Mouse (Mus musculus) neural tube, embryonic 15.5 days (tissue): ENCODE measurements around the gene Tnfaip8l1. TPM values are rescaled to one million over a fixed set of nuclear protein-coding genes. Genes with fewer than 3 reads are reported as not detected.

ENCODE experiments used
- ATAC-seq: fragments of 200-750 bp; cut with Nextera tagmentation; 2 replicates; pipeline ENCODE4 v1.8.0; 2017; ENCODE audit warnings: mild to moderate bottlenecking, moderate TSS enrichment, moderate library complexity; ENCODE audit not compliant: low FRiP score
- H3K27ac ChIP-seq: fragments of 300-500 bp; sonication (generic); replicated peaks from 2 replicates; pipeline ENCODE4 v1.5.1; 2015; ENCODE audit warnings: mild to moderate bottlenecking, inconsistent platforms
- H3K27me3 ChIP-seq: fragments of 300-500 bp; sonication (generic); replicated peaks from 2 replicates; pipeline ENCODE4 v1.6.1; 2015; ENCODE audit warnings: inconsistent platforms
- H3K36me3 ChIP-seq: fragments of 300-500 bp; sonication (generic); 2 replicates; pipeline ENCODE4 v1.6.1; 2015; ENCODE audit warnings: inconsistent platforms
- H3K4me1 ChIP-seq: fragments of 300-500 bp; sonication (generic); 2 replicates; pipeline ENCODE4 v1.6.1; 2015; ENCODE audit warnings: inconsistent platforms
- H3K4me2 ChIP-seq: fragments of 300-500 bp; sonication (generic); 2 replicates; pipeline ENCODE4 v1.6.1; 2015; ENCODE audit warnings: inconsistent platforms, mild to moderate bottlenecking, moderate library complexity
- H3K4me3 ChIP-seq: fragments of 300-500 bp; sonication (generic); replicated peaks from 2 replicates; pipeline ENCODE4 v1.5.1; 2015; ENCODE audit warnings: mild to moderate bottlenecking, inconsistent platforms
- H3K9ac ChIP-seq: fragments of 300-500 bp; sonication (generic); replicated peaks from 2 replicates; pipeline ENCODE4 v1.6.1; 2015; ENCODE audit warnings: mild to moderate bottlenecking, inconsistent platforms
- H3K9me3 ChIP-seq: fragments of 300-500 bp; sonication (generic); replicated peaks from 2 replicates; pipeline ENCODE4 v1.6.1; 2016; ENCODE audit warnings: inconsistent platforms
- WGBS: fragments of 180-500 bp; shearing (Covaris S2); methylation state at CpG from one replicate; pipeline ENCODE4 v1.1.7; 2015; ENCODE audit warnings: mixed read lengths; 5-methylcytosine and 5-hydroxymethylcytosine counted together
- polyA plus RNA-seq: library from polyadenylated mRNA; unstranded; fragments of >200 nt; fragmentation: Nextera tagmentation; extraction: Ambion mirVana; gene quantifications from 2 replicates; pipeline ENCODE4 v1.2.1, GENCODE M21; 2015

The Tnfaip8l1 gene
- polyA plus RNA-seq, 1 experiment from 2014 or later = 10.6 TPM

GRCm38 (mm10) chr17:56125276-56125630, 37.0 kb upstream of the Tnfaip8l1 start:
- no peak for ATAC-seq
- Histone ChIP-seq H3K9me3 (peaks cover 10% of the 10 kb centered on the region), H3K27ac (no peak overlapping the region), H3K4me1 (peaks cover 5% of the 10 kb centered on the region), H3K4me3 (no peak overlapping the region), H3K36me3 (peaks cover 75% of the 10 kb centered on the region), H3K9ac (no peak overlapping the region), H3K4me2 (no peak overlapping the region), H3K27me3 (peaks cover 61% of the 10 kb centered on the region)
- WGBS = 87% methylated on average over 4 of the region's 4 CpGs

GRCm38 (mm10) chr17:56126175-56126574, 36.1 kb upstream of the Tnfaip8l1 start:
- Histone ChIP-seq H3K27ac (no peak overlapping the region), H3K27me3 (peaks cover 52% of the 10 kb centered on the region), H3K9ac (no peak overlapping the region), H3K4me1 (0 out of 2 replicates have a peak, but pooled peaks cover 3% of the 10 kb centered on the region), H3K36me3 (peaks cover 84% of the 10 kb centered on the region), H3K4me2 (no peak overlapping the region), H3K9me3 (peaks cover 10% of the 10 kb centered on the region), H3K4me3 (no peak overlapping the region)
- 75% methylated on average over 11 of the region's 11 CpGs for WGBS
- no peak for ATAC-seq

- no peaks in the 10 kb centered on the region for H3K9me3 ChIP-seq
- peaks cover 82% of the 10 kb centered on the region for H3K36me3 ChIP-seq
- H3K27ac ChIP-seq = no peak overlapping the region
- H3K4me1 ChIP-seq = peaks cover 11% of the 10 kb centered on the region
- H3K4me2 ChIP-seq = no peak overlapping the region
- no peak overlapping the region for H3K4me3 ChIP-seq
- H3K9ac ChIP-seq = no peak overlapping the region
- no peak for ATAC-seq
- peaks cover 31% of the 10 kb centered on the region for H3K27me3 ChIP-seq
- WGBS = 80% methylated on average over 15 of the region's 15 CpGs
Observed at GRCm38 (mm10) chr17:56128246-56128645, 34.0 kb upstream of the Tnfaip8l1 start.

GRCm38 (mm10) chr17:56131136-56131535, 31.1 kb upstream of the Tnfaip8l1 start:
- WGBS = 90% methylated on average over 10 of the region's 10 CpGs
- no peak overlapping the region for H3K4me2 ChIP-seq
- H3K9ac ChIP-seq = no peak overlapping the region
- H3K9me3 ChIP-seq = no peaks in the 10 kb centered on the region
- H3K36me3 ChIP-seq = peaks cover 56% of the 10 kb centered on the region
- no peak for ATAC-seq
- H3K4me3 ChIP-seq = no peak overlapping the region
- 0 out of 2 replicates have a peak, but pooled peaks cover 6% of the 10 kb centered on the region for H3K27me3 ChIP-seq
- H3K4me1 ChIP-seq = peaks cover 29% of the 10 kb centered on the region
- no peak overlapping the region for H3K27ac ChIP-seq

- no peak overlapping the region for H3K9ac ChIP-seq
- no peaks in the 10 kb centered on the region for H3K9me3 ChIP-seq
- peaks cover 34% of the 10 kb centered on the region for H3K4me1 ChIP-seq
- ATAC-seq = no peak
- H3K27me3 ChIP-seq = 0 out of 2 replicates have a peak, but pooled peaks cover 2% of the 10 kb centered on the region
- H3K4me2 ChIP-seq = no peak overlapping the region
- WGBS = 39% methylated on average over 7 of the region's 7 CpGs
- peaks cover 49% of the 10 kb centered on the region for H3K36me3 ChIP-seq
- H3K27ac ChIP-seq = no peak overlapping the region
- no peak overlapping the region for H3K4me3 ChIP-seq
Observed at GRCm38 (mm10) chr17:56131814-56132213, 30.5 kb upstream of the Tnfaip8l1 start.

- WGBS = 5% methylated on average over 14 of the region's 14 CpGs
- no peak for ATAC-seq
- no peak overlapping the region for H3K4me2 ChIP-seq
Observed at GRCm38 (mm10) chr17:56132661-56133060, 29.6 kb upstream of the Tnfaip8l1 start.

GRCm38 (mm10) chr17:56133457-56134363, 28.6 kb upstream of the Tnfaip8l1 start:
- 25% methylated on average over 19 of the region's 21 CpGs for WGBS
- H3K4me2 ChIP-seq = peak overlapping the region; percentile 53
- peaks cover 53% of the 10 kb centered on the region for H3K4me1 ChIP-seq
- H3K36me3 ChIP-seq = peaks cover 30% of the 10 kb centered on the region
- H3K9me3 ChIP-seq = no peaks in the 10 kb centered on the region
- H3K4me3 ChIP-seq = peak overlapping the region; percentile 20
- no peak overlapping the region; the same call in 1 of the 2 replicates for H3K9ac ChIP-seq
- H3K27ac ChIP-seq = peak overlapping the region; percentile 24
- no peaks in the 10 kb centered on the region for H3K27me3 ChIP-seq
- ATAC-seq = 0 out of 2 replicates have a peak, but pooled peaks have one; percentile 29

More at GRCm38 (mm10) chr17:56132661-56133060, 29.6 kb upstream of the Tnfaip8l1 start:
- Histone ChIP-seq H3K9me3 (no peaks in the 10 kb centered on the region), H3K36me3 (peaks cover 40% of the 10 kb centered on the region), H3K27me3 (no peaks in the 10 kb centered on the region), H3K4me3 (no peak overlapping the region), H3K4me1 (peaks cover 42% of the 10 kb centered on the region), H3K27ac (no peak overlapping the region), H3K9ac (no peak overlapping the region)

- Histone ChIP-seq H3K9ac (no peak overlapping the region; the same call in 1 of the 2 replicates), H3K36me3 (peaks cover 23% of the 10 kb centered on the region), H3K4me3 (peak overlapping the region; percentile 20), H3K9me3 (no peaks in the 10 kb centered on the region), H3K4me2 (peak overlapping the region; percentile 53), H3K27ac (0 out of 2 replicates have a peak overlapping the region, but pooled peaks have one; percentile 18), H3K27me3 (no peaks in the 10 kb centered on the region), H3K4me1 (peaks cover 61% of the 10 kb centered on the region)
- ATAC-seq = no peak
- WGBS = 2% methylated on average over 27 of the region's 27 CpGs
Observed at GRCm38 (mm10) chr17:56134463-56134971, 27.8 kb upstream of the Tnfaip8l1 start.

- peaks cover 69% of the 10 kb centered on the region for H3K4me1 ChIP-seq
- ATAC-seq = no peak
- WGBS = 93% methylated on average over 7 of the region's 7 CpGs
Observed at GRCm38 (mm10) chr17:56136558-56136957, 25.7 kb upstream of the Tnfaip8l1 start.

GRCm38 (mm10) chr17:56137839-56138613, 24.3 kb upstream of the Tnfaip8l1 start:
- no peak for ATAC-seq
- H3K9ac ChIP-seq = peak overlapping the region; percentile 23; the same call in 1 of the 2 replicates
- H3K36me3 ChIP-seq = no peaks in the 10 kb centered on the region
- H3K27ac ChIP-seq = no peak overlapping the region
- H3K4me1 ChIP-seq = peaks cover 75% of the 10 kb centered on the region
- WGBS = 20% methylated on average over 25 of the region's 25 CpGs
- H3K27me3 ChIP-seq = peaks cover 8% of the 10 kb centered on the region
- H3K9me3 ChIP-seq = no peaks in the 10 kb centered on the region
- H3K4me3 ChIP-seq = peak overlapping the region; percentile 90
- peak overlapping the region; percentile 76 for H3K4me2 ChIP-seq

More at GRCm38 (mm10) chr17:56136558-56136957, 25.7 kb upstream of the Tnfaip8l1 start:
- Histone ChIP-seq H3K4me3 (no peak overlapping the region), H3K9me3 (no peaks in the 10 kb centered on the region), H3K27ac (no peak overlapping the region), H3K36me3 (0 out of 2 replicates have a peak, but pooled peaks cover 3% of the 10 kb centered on the region), H3K27me3 (peaks cover 7% of the 10 kb centered on the region), H3K4me2 (no peak overlapping the region), H3K9ac (no peak overlapping the region)

- WGBS = 5% methylated on average over 21 of the region's 21 CpGs
- Histone ChIP-seq H3K4me3 (peak overlapping the region; percentile 90), H3K9me3 (no peaks in the 10 kb centered on the region), H3K9ac (peak overlapping the region; percentile 91), H3K4me2 (peak overlapping the region; percentile 76), H3K36me3 (no peaks in the 10 kb centered on the region), H3K27ac (peak overlapping the region; percentile 84), H3K4me1 (peaks cover 62% of the 10 kb centered on the region), H3K27me3 (peaks cover 8% of the 10 kb centered on the region)
- peak; percentile 43 for ATAC-seq
Observed at GRCm38 (mm10) chr17:56139355-56139754, 22.9 kb upstream of the Tnfaip8l1 start.
